Mouse (Mus musculus) liver, embryonic 14.5 days (tissue): ENCODE results near the gene Hivep3. TPM values are rescaled to one million over a fixed set of nuclear protein-coding genes. Genes with fewer than 3 reads are reported as not detected.

Experiments used
- ATAC-seq: fragments of 200-750 bp; cut with Nextera tagmentation; 2 replicates; pipeline ENCODE4 v1.8.0; 2017; ENCODE audit warnings: moderate number of reproducible peaks, mild to moderate bottlenecking, moderate library complexity; ENCODE audit not compliant: insufficient read depth
- DNase-seq, 3 experiments: peaks; one replicate each; pipeline ENCODE4 v3.0.0-alpha.2; 2012 to 2013; ENCODE audit warnings: low read depth in 3 of 3, low spot score in 3 of 3
- H3K27ac ChIP-seq: fragments of 300-500 bp; sonication (generic); 2 replicates; pipeline ENCODE4 v1.5.1; 2014; ENCODE audit warnings: moderate library complexity, mild to moderate bottlenecking, control low read depth, inconsistent platforms
- H3K27me3 ChIP-seq: fragments of 300-500 bp; sonication (generic); 2 replicates; pipeline ENCODE4 v1.6.1; 2014; ENCODE audit warnings: mild to moderate bottlenecking, low read length, moderate library complexity; ENCODE audit not compliant: control insufficient read depth, insufficient read depth
- H3K36me3 ChIP-seq: fragments of 300-500 bp; sonication (generic); replicated peaks from 2 replicates; pipeline ENCODE4 v1.6.1; 2014; ENCODE audit warnings: low read depth; ENCODE audit not compliant: control insufficient read depth, insufficient read depth
- H3K4me1 ChIP-seq, 2 experiments: fragments of 200-500 bp in 1 of 2; fragments of 300-500 bp in 1 of 2; sonication (generic) in 1 of 2; replicated peaks; 2 replicates each; pipeline ENCODE4 v1.6.1; 2012 to 2014; ENCODE audit warnings: antibody characterized with exemption in 1 of 2, inconsistent platforms in 1 of 2, low read length in 1 of 2; ENCODE audit not compliant: control insufficient read depth in 2 of 2, insufficient read depth in 2 of 2
- H3K4me2 ChIP-seq: fragments of 300-500 bp; sonication (generic); 2 replicates; pipeline ENCODE4 v1.6.1; 2014; ENCODE audit warnings: low read depth, mild to moderate bottlenecking, control low read depth, moderate library complexity
- H3K4me3 ChIP-seq, 2 experiments: fragments of 200-500 bp in 1 of 2; fragments of 300-500 bp in 1 of 2; sonication (generic) in 1 of 2; 2 replicates each; pipeline ENCODE4 v1.5.1; 2012 to 2014; ENCODE audit warnings: low read depth in 2 of 2, low read length in 2 of 2, mild to moderate bottlenecking in 2 of 2, control low read depth in 1 of 2, inconsistent platforms in 1 of 2, moderate library complexity in 1 of 2; ENCODE audit not compliant: insufficient read depth in 1 of 2
- H3K9ac ChIP-seq: fragments of 300-500 bp; sonication (generic); replicated peaks from 2 replicates; pipeline ENCODE4 v1.6.1; 2014; ENCODE audit warnings: mild to moderate bottlenecking, control low read depth, moderate library complexity
- H3K9me3 ChIP-seq: fragments of 300-500 bp; sonication (generic); 2 replicates; pipeline ENCODE4 v1.6.1; 2016; ENCODE audit warnings: low read length, mixed read lengths; ENCODE audit not compliant: control insufficient read depth
- CTCF ChIP-seq: IDR thresholded peaks from 2 replicates; pipeline ENCODE4 v1.5.1; 2016; ENCODE audit warnings: antibody characterized with exemption, low read depth, control low read depth
- EP300 ChIP-seq: IDR thresholded peaks from 2 replicates; pipeline ENCODE4 v1.6.1; 2016; ENCODE audit warnings: antibody characterized with exemption, low read depth
- WGBS: fragments of 180-500 bp; shearing (Covaris S2); extraction: QIAGEN DNeasy Blood & Tissue Kit; methylation state at CpG from one replicate; pipeline ENCODE4 v1.1.7; 2014; ENCODE audit not compliant: insufficient replicate concordance; 5-methylcytosine and 5-hydroxymethylcytosine counted together
- polyA plus RNA-seq, 2 experiments: library from polyadenylated mRNA; depleted of rRNA in 1 of 2; stranded (reverse) in 1 of 2; unstranded in 1 of 2; fragments of >200 nt; fragmentation: Nextera tagmentation in 1 of 2; extraction: Ambion mirVana in 1 of 2; gene quantifications; 2 replicates each; pipeline versions ENCODE4 v1.2.1 to v1.2.3; 2012 to 2014

Hivep3 gene
- polyA plus RNA-seq, 2 experiments = 1.9 to 2.7 TPM

DNA sequence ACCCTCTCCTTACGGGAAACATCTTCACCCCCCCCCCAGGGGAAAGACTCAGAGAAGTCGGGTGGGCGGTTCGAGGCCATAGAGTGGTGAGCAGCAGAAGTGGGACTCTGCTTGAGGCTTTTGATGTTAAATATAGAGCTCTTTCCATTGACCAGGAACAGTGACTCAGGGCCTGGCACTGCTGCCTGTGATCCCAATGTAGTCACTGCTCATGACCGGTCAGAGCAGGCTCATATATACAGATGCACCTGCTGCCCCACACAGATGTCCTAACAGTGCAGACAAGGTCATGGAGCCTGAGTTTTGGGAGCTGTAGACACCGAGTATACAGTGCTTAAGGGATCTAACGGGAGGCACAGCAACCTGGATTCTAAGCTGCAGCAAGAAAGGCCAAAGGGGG lies 312.3 kb downstream of the Hivep3 start:
- TF ChIP-seq EP300 (no peak), CTCF (no peak)
- 56% methylated on average over 7 of the region's 7 CpGs for WGBS
- ATAC-seq (no peak), DNase-seq (no peak)
- Histone ChIP-seq H3K4me3 (no peak overlapping the region), H3K36me3 (no peaks in the 10 kb centered on the region), H3K4me2 (no peak overlapping the region), H3K9ac (no peak overlapping the region), H3K4me1 (no peaks in the 10 kb centered on the region), H3K27me3 (no peaks in the 10 kb centered on the region), H3K9me3 (no peaks in the 10 kb centered on the region), H3K27ac (no peak overlapping the region)

DNA sequence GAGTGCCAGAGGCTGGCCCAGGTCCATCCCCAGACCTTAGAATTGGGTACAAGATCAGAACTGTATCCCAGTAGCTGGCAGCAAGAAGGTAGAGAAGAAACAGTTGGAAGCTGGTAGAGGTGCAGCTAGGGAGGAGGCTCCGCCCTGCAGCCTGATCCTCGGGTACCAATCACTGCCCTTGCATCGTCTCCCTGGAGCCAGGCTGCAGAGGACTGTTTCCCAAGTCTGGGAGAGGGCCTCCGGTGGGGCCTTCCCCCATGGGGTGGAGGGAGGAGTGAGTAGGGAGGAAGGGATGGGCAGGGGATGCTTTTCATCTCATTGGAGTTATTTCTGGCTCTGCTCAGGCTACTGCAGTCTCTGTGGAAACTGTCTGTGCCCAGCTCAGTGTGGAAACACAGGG lies 313.5 kb downstream of the Hivep3 start:
- H3K27ac ChIP-seq = no peak overlapping the region
- no peak for DNase-seq
- no peak for ATAC-seq
- H3K9me3 ChIP-seq = no peaks in the 10 kb centered on the region
- no peak overlapping the region for H3K9ac ChIP-seq
- no peaks in the 10 kb centered on the region for H3K27me3 ChIP-seq
- 26% methylated on average over 4 of the region's 4 CpGs for WGBS
- H3K4me3 ChIP-seq = no peak overlapping the region
- H3K4me1 ChIP-seq = no peaks in the 10 kb centered on the region
- no peaks in the 10 kb centered on the region for H3K36me3 ChIP-seq
- no peak overlapping the region for H3K4me2 ChIP-seq
- TF ChIP-seq EP300 (no peak), CTCF (no peak)

DNA sequence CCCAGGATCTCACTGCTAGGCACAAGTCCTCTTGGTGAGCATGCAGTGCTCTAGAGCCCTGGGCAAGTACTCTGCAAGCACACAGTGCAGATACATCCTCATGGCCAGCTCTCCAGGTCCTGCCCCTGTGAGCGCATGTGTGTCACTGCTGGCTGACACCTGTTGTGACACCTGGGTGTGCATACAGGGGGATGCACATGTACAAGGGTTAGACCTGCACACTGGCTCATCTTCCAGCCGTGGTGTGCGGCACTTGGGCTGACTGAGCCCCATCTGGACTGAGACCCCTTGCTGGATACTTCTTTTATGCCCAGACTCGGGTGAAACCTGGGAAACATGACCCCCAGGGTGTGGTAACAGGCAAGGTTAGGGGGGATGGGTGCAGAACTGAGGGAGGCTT lies 314.7 kb downstream of the Hivep3 start:
- DNase-seq = no peak
- Histone ChIP-seq H3K27ac (no peak overlapping the region), H3K4me2 (no peak overlapping the region), H3K9me3 (no peaks in the 10 kb centered on the region), H3K27me3 (no peaks in the 10 kb centered on the region), H3K9ac (no peak overlapping the region), H3K36me3 (no peaks in the 10 kb centered on the region), H3K4me3 (no peak overlapping the region), H3K4me1 (no peaks in the 10 kb centered on the region)
- no peak for ATAC-seq
- TF ChIP-seq CTCF = no peak
- TF ChIP-seq EP300 = no peak
- WGBS = 60% methylated on average over 4 of the region's 4 CpGs

DNA sequence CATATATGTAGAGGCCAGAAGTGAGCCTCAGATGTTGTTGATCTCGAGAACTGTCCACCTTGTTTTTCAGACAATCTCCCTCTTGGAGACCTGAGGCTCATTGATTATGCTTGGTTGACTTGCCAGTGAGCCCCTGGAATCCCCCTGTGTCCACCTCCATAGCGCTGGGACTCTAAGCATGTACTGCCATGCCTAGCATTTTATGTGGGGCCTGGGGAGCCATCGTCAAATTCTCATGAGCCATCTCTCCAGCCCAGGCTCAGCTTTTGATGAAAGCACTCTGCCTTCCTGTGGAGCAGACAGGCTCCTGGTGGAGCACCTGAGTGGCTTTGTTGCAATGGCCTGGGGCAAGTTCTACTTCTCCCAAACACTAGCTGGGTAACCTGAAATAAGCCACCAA lies 316.3 kb downstream of the Hivep3 start:
- H3K27me3 ChIP-seq = no peaks in the 10 kb centered on the region
- no peak overlapping the region for H3K4me3 ChIP-seq
- H3K27ac ChIP-seq = no peak overlapping the region
- TF ChIP-seq EP300 (no peak), CTCF (no peak)
- H3K9ac ChIP-seq = no peak overlapping the region
- no peaks in the 10 kb centered on the region for H3K9me3 ChIP-seq
- H3K4me2 ChIP-seq = no peak overlapping the region
- 61% methylated on average over 3 of the region's 3 CpGs for WGBS
- ATAC-seq = no peak
- H3K4me1 ChIP-seq = no peaks in the 10 kb centered on the region
- no peaks in the 10 kb centered on the region for H3K36me3 ChIP-seq
- no peak for DNase-seq

DNA sequence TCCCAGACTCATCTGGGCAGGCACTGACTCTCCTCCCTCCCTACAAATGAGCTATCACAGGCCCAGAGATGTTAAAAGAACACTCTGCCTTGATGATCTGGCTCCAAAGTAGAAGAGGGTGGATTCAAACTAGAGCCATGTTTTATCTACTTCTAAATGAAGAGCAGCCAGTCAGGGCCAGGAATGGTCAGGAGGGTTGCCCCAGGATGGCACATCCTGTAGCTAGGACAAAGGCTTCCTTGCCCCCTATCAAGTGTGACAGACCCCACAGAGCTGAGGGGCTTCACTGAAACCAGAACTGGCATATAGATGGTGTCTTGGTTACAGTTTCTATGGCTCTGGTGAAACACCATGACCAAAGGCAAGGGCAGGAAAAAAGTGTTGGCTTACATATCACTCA lies 318.9 kb downstream of the Hivep3 start:
- Histone ChIP-seq H3K9me3 (no peaks in the 10 kb centered on the region), H3K4me1 (no peaks in the 10 kb centered on the region), H3K36me3 (no peaks in the 10 kb centered on the region)

More for the DNA sequence above, 318.9 kb downstream of the Hivep3 start:
- no peak for DNase-seq
- no peak overlapping the region for H3K4me2 ChIP-seq
- H3K4me3 ChIP-seq = no peak overlapping the region
- TF ChIP-seq CTCF = no peak
- TF ChIP-seq EP300 = no peak
- ATAC-seq = no peak
- H3K9ac ChIP-seq = no peak overlapping the region
- no peak overlapping the region for H3K27ac ChIP-seq
- no peaks in the 10 kb centered on the region for H3K27me3 ChIP-seq
